Mouse (Mus musculus): Measurements from ENCODE around the gene Bcl11a. TPM values are rescaled to one million over a fixed set of nuclear protein-coding genes. Genes with fewer than 3 reads are reported as not detected.

Bcl11a gene
- polyA plus RNA-seq (2015; fragmentation: Nextera tagmentation; extraction: Ambion mirVana) = 30.7 and 39.5 TPM in 2 replicates

DNA sequence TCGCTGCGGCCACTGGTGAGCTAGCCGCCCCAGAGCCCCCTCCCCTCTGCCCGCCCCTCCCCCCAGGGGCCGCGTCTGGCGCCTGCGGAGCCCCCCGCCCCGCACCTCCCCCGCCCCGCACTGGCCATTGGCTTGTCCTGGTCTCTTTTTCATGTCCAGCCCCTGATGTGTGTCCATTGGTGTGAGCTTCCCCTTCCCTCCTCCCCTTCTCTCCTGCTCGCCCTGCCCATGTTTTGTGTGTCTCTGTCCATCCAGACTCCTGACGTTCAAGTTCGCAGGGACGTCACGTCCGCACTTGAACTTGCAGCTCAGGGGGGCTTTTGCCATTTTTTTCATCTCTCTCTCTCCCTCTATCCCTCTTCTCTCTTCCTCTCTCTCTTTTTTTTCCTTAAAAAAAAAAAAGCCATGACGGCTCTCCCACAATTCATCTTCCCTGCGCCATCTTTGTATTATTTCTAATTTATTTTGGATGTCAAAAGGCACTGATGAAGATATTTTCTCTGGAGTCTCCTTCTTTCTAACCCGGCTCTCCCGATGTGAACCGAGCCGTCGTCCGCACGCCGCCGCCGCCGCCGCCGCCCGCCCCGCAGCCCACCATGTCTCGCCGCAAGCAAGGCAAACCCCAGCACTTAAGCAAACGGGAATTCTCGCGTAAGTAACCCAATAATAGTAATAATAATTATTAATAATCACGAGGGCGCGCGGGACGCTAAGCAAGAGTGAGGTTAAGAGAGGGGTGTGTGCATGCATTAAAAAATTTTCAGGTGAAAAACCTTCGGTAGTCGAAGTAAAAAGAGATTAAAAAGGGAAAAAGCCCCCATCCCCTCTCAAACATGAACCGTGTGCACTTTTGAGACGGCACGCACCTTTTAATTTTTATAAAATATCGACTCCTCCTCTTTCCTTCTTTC is at the start of gene Bcl11a:
Gene Bcl11a (plus strand): TSS at position 262 of the 911 bp plus-strand sequence.

DNA sequence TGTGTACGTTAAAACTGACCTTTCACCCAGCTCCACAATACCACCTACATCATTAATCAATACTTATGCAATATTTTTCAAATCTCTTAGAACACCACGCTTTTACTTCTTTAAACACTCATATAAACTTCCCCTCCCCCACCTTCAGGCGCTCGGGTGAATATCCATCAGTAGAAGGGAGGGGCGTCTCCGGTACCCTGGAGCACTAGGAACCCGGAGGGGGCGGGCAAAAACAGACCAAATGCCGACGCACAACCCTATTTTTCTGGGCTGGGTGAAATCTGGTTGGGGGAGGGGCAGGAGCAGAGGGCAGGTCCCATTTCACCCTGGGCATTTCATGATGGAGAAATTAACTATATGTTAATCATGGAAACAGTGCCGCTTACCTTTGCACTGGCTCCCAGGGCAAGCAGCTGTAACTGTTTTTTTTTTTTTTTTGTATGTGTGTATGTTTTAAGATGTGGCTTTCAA is 3.2 kb upstream of the Bcl11a start, which contains the start of gene A830031A19Rik:
Gene A830031A19Rik (minus strand): TSS at position 421 of the 471 bp plus-strand sequence.

Other genes with a start within 250 kb of the Bcl11a start
- gene Papolg, start 182.8 kb upstream of the Bcl11a start, polyA plus RNA-seq (2015; fragmentation: Nextera tagmentation; extraction: Ambion mirVana) = 4.1 and 5.2 TPM in 2 replicates
- gene A830031A19Rik, start 3.0 kb upstream of the Bcl11a start, polyA plus RNA-seq (2015; fragmentation: Nextera tagmentation; extraction: Ambion mirVana) = not detected in 2 replicates